Mouse (Mus musculus) limb, embryonic 11.5 days (tissue): ENCODE results near the gene Nipal4. TPM values are rescaled to one million over a fixed set of nuclear protein-coding genes. Genes with fewer than 3 reads are reported as not detected.

ENCODE experiments used
- ATAC-seq: fragments of 200-750 bp; cut with Nextera tagmentation; 2 replicates; pipeline ENCODE4 v1.8.0; 2017; ENCODE audit warnings: low read depth; ENCODE audit not compliant: insufficient number of reproducible peaks, low FRiP score, low TSS enrichment
- DNase-seq: peaks from one replicate; pipeline ENCODE4 v3.0.0-alpha.2; 2015; ENCODE audit warnings: low spot score
- H3K27ac ChIP-seq: fragments of 300-500 bp; sonication (generic); replicated peaks from 2 replicates; pipeline ENCODE4 v1.5.1; 2014; ENCODE audit warnings: low read depth, mild to moderate bottlenecking, low read length
- H3K27me3 ChIP-seq: fragments of 300-500 bp; sonication (generic); 2 replicates; pipeline ENCODE4 v1.6.1; 2014; ENCODE audit warnings: mild to moderate bottlenecking, low read length, mixed read lengths; ENCODE audit not compliant: control insufficient read depth, insufficient read depth
- H3K36me3 ChIP-seq: fragments of 300-500 bp; sonication (generic); 2 replicates; pipeline ENCODE4 v1.6.1; 2014; ENCODE audit warnings: mild to moderate bottlenecking, low read length, moderate library complexity, mixed read lengths; ENCODE audit not compliant: control insufficient read depth, insufficient read depth
- H3K4me1 ChIP-seq: fragments of 300-500 bp; sonication (generic); 2 replicates; pipeline ENCODE4 v1.6.1; 2014; ENCODE audit warnings: low read length, mixed read lengths; ENCODE audit not compliant: control insufficient read depth, insufficient read depth
- H3K4me2 ChIP-seq: fragments of 300-500 bp; sonication (generic); 2 replicates; pipeline ENCODE4 v1.6.1; 2014; ENCODE audit warnings: low read depth, mild to moderate bottlenecking, moderate library complexity; ENCODE audit not compliant: severe bottlenecking
- H3K4me3 ChIP-seq: fragments of 300-500 bp; sonication (generic); 2 replicates; pipeline ENCODE4 v1.5.1; 2014; ENCODE audit warnings: low read depth, low read length
- H3K9ac ChIP-seq: fragments of 300-500 bp; sonication (generic); 2 replicates; pipeline ENCODE4 v1.6.1; 2014; ENCODE audit warnings: mild to moderate bottlenecking, low read length
- H3K9me3 ChIP-seq: fragments of 300-500 bp; sonication (generic); 2 replicates; pipeline ENCODE4 v1.6.1; 2016; ENCODE audit warnings: low read length; ENCODE audit not compliant: control insufficient read depth
- WGBS: fragments of 180-500 bp; shearing (Covaris S2); extraction: QIAGEN DNeasy Blood & Tissue Kit; methylation state at CpG from one replicate; pipeline ENCODE4 v1.1.7; 2014; 5-methylcytosine and 5-hydroxymethylcytosine counted together
- polyA plus RNA-seq: library from polyadenylated mRNA; unstranded; fragments of >200 nt; fragmentation: Nextera tagmentation; extraction: Ambion mirVana; gene quantifications from 2 replicates; pipeline ENCODE4 v1.2.1, GENCODE M21; 2014

Gene Nipal4
- polyA plus RNA-seq, 1 experiment from 2014 or later = 0.71 TPM

- H3K9me3 ChIP-seq = no peaks in the 10 kb centered on the region
- 86% methylated on average over 2 of the region's 2 CpGs for WGBS
- H3K4me2 ChIP-seq = no peak overlapping the region
- no peak overlapping the region for H3K4me3 ChIP-seq
- H3K27me3 ChIP-seq = no peaks in the 10 kb centered on the region
- H3K4me1 ChIP-seq = peaks cover 5% of the 10 kb centered on the region; the same call in 1 of the 2 replicates
- H3K9ac ChIP-seq = no peak overlapping the region
- DNase-seq = no peak
- no peak for ATAC-seq
- H3K36me3 ChIP-seq = no peaks in the 10 kb centered on the region
- no peak overlapping the region for H3K27ac ChIP-seq
Measured at GRCm38 (mm10) chr11:46116510-46116909, 49.8 kb downstream of the Nipal4 start.

- 88% methylated on average over 9 of the region's 9 CpGs for WGBS
- 0 out of 2 replicates have a peak, but pooled peaks cover 5% of the 10 kb centered on the region for H3K4me1 ChIP-seq
- H3K27ac ChIP-seq = no peak overlapping the region
- H3K9ac ChIP-seq = no peak overlapping the region
- no peaks in the 10 kb centered on the region for H3K9me3 ChIP-seq
- H3K36me3 ChIP-seq = no peaks in the 10 kb centered on the region; the same call in 1 of the 2 replicates
- H3K4me2 ChIP-seq = no peak overlapping the region
- no peak overlapping the region for H3K4me3 ChIP-seq
- DNase-seq (no peak), ATAC-seq (no peak)
- H3K27me3 ChIP-seq = no peaks in the 10 kb centered on the region
Measured at GRCm38 (mm10) chr11:46115411-46116173, 50.7 kb downstream of the Nipal4 start.

- Histone ChIP-seq H3K4me3 (no peak overlapping the region), H3K9me3 (no peaks in the 10 kb centered on the region), H3K4me1 (0 out of 2 replicates have a peak, but pooled peaks cover 5% of the 10 kb centered on the region), H3K9ac (no peak overlapping the region), H3K27ac (no peak overlapping the region), H3K27me3 (no peaks in the 10 kb centered on the region), H3K4me2 (no peak overlapping the region), H3K36me3 (no peaks in the 10 kb centered on the region; the same call in 1 of the 2 replicates)
- no peak for DNase-seq
- no peak for ATAC-seq
- 80% methylated on average over 4 of the region's 4 CpGs for WGBS
Measured at GRCm38 (mm10) chr11:46115011-46115410, 51.3 kb downstream of the Nipal4 start.

DNA sequence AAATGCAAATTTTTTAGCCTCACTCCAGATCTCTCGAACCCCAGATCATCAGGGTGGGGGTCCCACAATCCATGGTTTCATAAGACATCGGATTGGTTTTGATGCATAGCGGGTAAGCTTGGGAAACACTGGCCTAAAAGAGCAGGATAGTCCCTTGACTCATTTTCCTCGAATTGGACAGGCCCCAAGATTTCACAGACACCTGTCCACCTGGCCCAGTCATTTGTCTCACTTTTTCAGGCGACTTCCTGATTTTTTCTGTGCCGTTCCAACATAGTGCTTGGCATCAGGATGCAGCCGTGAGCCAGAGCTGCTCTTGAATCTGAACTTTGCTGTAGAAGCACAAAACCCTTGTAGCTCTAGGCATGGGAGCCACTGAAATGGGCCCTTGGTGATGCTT is 52.1 kb downstream of the Nipal4 start:
- no peak overlapping the region for H3K4me3 ChIP-seq
- 90% methylated on average over 7 of the region's 7 CpGs for WGBS
- no peak for ATAC-seq
- no peak overlapping the region for H3K9ac ChIP-seq
- DNase-seq = no peak
- no peaks in the 10 kb centered on the region; the same call in 1 of the 2 replicates for H3K36me3 ChIP-seq
- no peaks in the 10 kb centered on the region for H3K9me3 ChIP-seq
- no peaks in the 10 kb centered on the region for H3K27me3 ChIP-seq
- H3K27ac ChIP-seq = no peak overlapping the region
- no peak overlapping the region for H3K4me2 ChIP-seq
- no peaks in the 10 kb centered on the region for H3K4me1 ChIP-seq

DNA sequence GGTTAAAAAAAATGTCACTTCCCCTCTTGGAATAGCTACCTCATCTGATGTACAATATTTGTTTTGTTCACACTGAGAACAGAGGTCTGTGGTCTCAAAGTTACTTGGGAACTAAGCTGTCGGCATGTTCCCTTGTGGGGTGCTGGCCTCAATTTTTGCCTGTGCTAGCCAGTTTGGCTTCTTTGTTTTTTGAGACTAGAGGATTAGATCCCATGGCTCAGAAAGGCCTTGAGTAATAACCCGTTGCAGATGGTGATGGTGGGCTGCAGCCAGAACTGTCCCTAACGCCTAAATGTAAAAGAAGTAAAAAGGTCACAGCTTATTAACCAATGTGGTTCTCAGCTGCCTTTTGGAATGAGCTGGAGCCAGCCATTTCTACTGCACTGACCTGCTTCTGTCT is 53.1 kb downstream of the Nipal4 start:
- H3K9ac ChIP-seq = no peak overlapping the region
- DNase-seq (no peak), ATAC-seq (no peak)
- H3K36me3 ChIP-seq = no peaks in the 10 kb centered on the region; the same call in 1 of the 2 replicates
- no peak overlapping the region for H3K4me3 ChIP-seq
- H3K27ac ChIP-seq = no peak overlapping the region
- H3K4me1 ChIP-seq = no peaks in the 10 kb centered on the region
- no peaks in the 10 kb centered on the region for H3K9me3 ChIP-seq
- H3K27me3 ChIP-seq = no peaks in the 10 kb centered on the region
- H3K4me2 ChIP-seq = no peak overlapping the region
- WGBS = 75% methylated on average over 3 of the region's 3 CpGs

DNA sequence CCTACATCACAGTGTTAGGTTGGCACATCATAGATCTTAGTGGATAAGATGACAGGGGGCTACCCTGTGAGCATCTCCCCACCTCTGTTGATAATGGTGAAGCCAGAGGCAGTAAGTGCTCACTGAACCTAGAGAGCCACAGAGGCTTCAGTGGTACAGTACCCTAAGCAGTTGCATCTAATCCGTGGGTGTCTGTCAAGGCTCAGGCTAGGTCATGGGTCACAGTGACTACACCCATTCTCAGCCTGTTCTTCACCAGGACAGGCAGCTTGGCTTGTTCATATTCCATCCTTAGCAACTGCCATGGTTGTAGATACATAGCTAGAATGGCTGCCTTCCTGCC is 55.4 kb downstream of the Nipal4 start:
- Histone ChIP-seq H3K27me3 (no peaks in the 10 kb centered on the region), H3K27ac (no peak overlapping the region), H3K9ac (no peak overlapping the region), H3K9me3 (no peaks in the 10 kb centered on the region; the same call in 1 of the 2 replicates), H3K4me2 (no peak overlapping the region), H3K4me1 (no peaks in the 10 kb centered on the region), H3K36me3 (no peaks in the 10 kb centered on the region; the same call in 1 of the 2 replicates), H3K4me3 (no peak overlapping the region)
- no peak for ATAC-seq
- 70% methylated on average over 1 of the region's 1 CpGs for WGBS
- DNase-seq = no peak

DNA sequence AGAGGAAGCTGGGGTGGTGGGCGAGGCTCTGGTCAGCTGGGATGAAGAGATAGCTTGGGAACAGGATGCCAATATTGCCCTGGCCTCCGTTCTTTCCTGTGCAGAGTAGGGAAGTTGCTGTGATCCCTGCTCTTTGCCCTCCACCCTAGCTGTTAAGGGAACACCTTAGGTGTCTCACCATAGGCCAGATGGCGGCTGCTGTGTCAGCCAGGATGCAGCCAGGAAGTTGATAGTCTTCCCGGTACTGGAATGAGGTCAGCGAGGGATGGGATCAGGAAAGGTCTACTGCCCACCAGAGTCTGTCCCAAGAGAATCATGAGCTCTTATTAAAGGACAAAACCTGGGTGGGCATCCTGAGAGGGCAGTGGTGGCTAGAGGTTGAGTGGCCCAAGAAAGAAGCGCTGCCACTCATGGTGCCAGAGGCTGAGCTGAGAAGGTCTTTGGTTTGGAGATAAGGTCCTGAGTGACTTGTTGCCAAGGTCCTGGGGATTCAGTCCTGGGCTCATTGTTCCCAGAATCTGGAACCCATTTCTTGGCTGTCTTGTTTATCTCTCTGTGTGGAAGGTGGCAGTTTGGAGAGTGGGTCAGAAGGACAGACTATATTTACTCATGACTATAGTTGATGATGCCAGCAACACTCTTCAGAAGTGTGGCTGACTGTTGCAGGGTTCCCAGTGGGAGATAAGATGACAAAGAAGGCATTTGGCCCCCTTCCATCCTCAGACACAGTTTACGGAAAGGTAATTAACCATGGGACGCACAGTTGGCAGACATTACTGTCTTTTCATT is 56.0 kb downstream of the Nipal4 start:
- Histone ChIP-seq H3K4me1 (no peaks in the 10 kb centered on the region), H3K9ac (no peak overlapping the region), H3K27ac (no peak overlapping the region), H3K4me2 (no peak overlapping the region), H3K36me3 (no peaks in the 10 kb centered on the region; the same call in 1 of the 2 replicates), H3K9me3 (no peaks in the 10 kb centered on the region; the same call in 1 of the 2 replicates), H3K4me3 (no peak overlapping the region), H3K27me3 (no peaks in the 10 kb centered on the region)
- ATAC-seq = no peak
- DNase-seq = no peak
- WGBS = 86% methylated on average over 8 of the region's 8 CpGs

DNA sequence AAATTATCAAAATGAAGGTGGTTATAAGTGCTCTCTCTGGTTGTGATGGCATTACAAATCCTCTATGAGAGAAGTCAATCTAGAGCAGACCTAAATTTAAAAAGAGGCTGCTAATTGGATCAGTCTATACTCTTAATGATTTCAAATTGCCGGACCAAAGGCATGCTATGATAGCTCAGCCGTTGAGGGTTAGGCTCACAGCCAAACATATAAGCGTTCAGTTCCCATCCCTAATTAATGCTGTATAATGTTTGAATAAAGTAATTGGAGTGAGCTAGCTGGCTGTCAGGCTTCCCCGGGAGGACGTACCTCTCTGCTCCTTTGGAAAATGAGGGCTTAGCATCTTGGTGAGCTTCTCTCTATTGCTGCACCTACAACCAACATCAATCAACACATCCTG is 57.1 kb downstream of the Nipal4 start:
- WGBS = 91% methylated on average over 5 of the region's 5 CpGs
- ATAC-seq = no peak
- no peak overlapping the region for H3K4me2 ChIP-seq
- no peak overlapping the region for H3K4me3 ChIP-seq
- H3K9me3 ChIP-seq = no peaks in the 10 kb centered on the region; the same call in 1 of the 2 replicates
- H3K9ac ChIP-seq = no peak overlapping the region
- H3K4me1 ChIP-seq = no peaks in the 10 kb centered on the region
- no peak for DNase-seq
- H3K36me3 ChIP-seq = no peaks in the 10 kb centered on the region; the same call in 1 of the 2 replicates
- H3K27me3 ChIP-seq = no peaks in the 10 kb centered on the region
- H3K27ac ChIP-seq = no peak overlapping the region
